Mouse (Mus musculus): Measurements from ENCODE around the gene Tceanc. TPM values are rescaled to one million over a fixed set of nuclear protein-coding genes. Genes with fewer than 3 reads are reported as not detected.

Tceanc gene
- polyA plus RNA-seq, 1 experiment from 2014 or later = 12.3 TPM

Other genes with a start within 250 kb of the Tceanc start
- gene Trappc2, start 78.0 kb downstream of the Tceanc start, polyA plus RNA-seq (2014; fragmentation: Nextera tagmentation; extraction: Ambion mirVana) = 29.2 and 30.8 TPM in 2 replicates
- 8.2 and 9.8 TPM in 2 replicates for gene Ofd1, start 77.9 kb downstream of the Tceanc start, polyA plus RNA-seq (2014; fragmentation: Nextera tagmentation; extraction: Ambion mirVana)
- 60.1 and 66.8 TPM in 2 replicates for gene Rab9, start 38.7 kb downstream of the Tceanc start, polyA plus RNA-seq (2014; fragmentation: Nextera tagmentation; extraction: Ambion mirVana)
- 8.3 and 9.5 TPM in 2 replicates for gene Egfl6, start 67.2 kb upstream of the Tceanc start, polyA plus RNA-seq (2014; fragmentation: Nextera tagmentation; extraction: Ambion mirVana)